Mouse (Mus musculus) liver, postnatal 0 days (tissue): ENCODE results near the gene Pde4d.

Experiments used
- CTCF ChIP-seq: sonication (generic); IDR thresholded peaks from 2 replicates; pipeline ENCODE4 v1.5.1; 2016; ENCODE audit warnings: antibody characterized with exemption, low read depth
- EP300 ChIP-seq: IDR thresholded peaks from 2 replicates; pipeline ENCODE4 v1.6.1; 2016; ENCODE audit warnings: antibody characterized with exemption, low read depth, mild to moderate bottlenecking

DNA sequence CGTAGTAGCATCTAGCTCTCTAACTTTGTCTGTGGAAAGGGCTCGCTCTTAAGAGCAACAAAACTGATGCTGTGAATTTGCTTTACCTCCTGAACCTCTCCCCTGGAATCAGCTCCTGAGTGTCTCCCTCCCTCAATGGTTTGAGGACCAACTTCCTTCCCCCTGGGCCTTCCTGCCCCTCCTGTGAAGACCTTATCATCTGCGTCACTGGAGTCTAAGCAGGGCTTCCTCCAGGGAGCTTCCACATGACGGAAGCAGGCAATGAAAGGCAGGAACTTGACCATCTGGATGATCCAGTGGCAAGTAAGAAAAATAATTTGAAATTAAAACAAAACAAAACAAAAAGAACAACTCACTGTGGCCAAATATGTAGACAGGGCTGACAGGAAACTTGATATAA, 1438.5 kb downstream of the Pde4d start:
- TF ChIP-seq CTCF (no peak), EP300 (no peak)
